Mouse (Mus musculus) left cerebral cortex, postnatal 4 days (tissue): ENCODE results near the gene Gm13278. TPM values are rescaled to one million over a fixed set of nuclear protein-coding genes. Genes with fewer than 3 reads are reported as not detected.
A peak's percentile ranks its signal among the peaks of the same experiment; 100 is the strongest.
"Not testable (repeated sequence)": the region's sequence is repeated elsewhere in the genome, so short reads cannot be mapped to it uniquely, and the experiment has no call there.

Experiments
- DNase-seq: peaks from one replicate; pipeline ENCODE4 v3.0.0-alpha.2; 2022
- intact Hi-C: fragments of 180-260 bp; cut with DNase I; formaldehyde crosslinking; loops from one replicate; pipeline ENCODE4 v1.15.1; 2025
- total RNA-seq, 2 experiments: library from RNA; stranded (reverse); gene quantifications; 2 replicates each; pipeline ENCODE4 v1.2.3; 2021

Gm13278 gene
- total RNA-seq, 2 experiments from 2014 or later, result not detected

DNA sequence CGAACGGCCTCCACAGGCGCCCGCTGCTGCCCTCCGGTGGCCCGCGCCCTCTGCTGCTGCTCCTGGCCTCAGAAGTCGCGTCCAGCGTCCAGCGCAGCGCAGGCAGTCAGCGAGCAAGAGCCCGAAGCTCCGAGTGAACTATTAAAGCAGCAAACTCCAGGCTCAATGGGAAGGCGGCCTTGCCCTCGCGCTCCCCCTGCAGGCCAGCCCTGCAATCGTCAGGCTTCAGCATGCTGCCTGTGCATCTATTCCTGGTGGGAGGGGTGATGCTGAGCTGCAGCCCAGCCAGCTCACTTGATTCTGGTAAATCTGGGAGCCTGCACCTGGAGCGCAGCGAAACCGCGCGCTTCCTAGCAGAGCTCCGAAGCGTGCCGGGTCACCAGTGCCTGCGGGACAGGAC, 2.9 kb upstream of the Gm13278 start, which contains the start of gene Gm13277:
Gm13277 (plus strand) TSS at position 231 of the 400 bp plus-strand sequence.
- intact Hi-C loops, result not testable (repeated sequence)
- peak; percentile 66 for DNase-seq

DNA sequence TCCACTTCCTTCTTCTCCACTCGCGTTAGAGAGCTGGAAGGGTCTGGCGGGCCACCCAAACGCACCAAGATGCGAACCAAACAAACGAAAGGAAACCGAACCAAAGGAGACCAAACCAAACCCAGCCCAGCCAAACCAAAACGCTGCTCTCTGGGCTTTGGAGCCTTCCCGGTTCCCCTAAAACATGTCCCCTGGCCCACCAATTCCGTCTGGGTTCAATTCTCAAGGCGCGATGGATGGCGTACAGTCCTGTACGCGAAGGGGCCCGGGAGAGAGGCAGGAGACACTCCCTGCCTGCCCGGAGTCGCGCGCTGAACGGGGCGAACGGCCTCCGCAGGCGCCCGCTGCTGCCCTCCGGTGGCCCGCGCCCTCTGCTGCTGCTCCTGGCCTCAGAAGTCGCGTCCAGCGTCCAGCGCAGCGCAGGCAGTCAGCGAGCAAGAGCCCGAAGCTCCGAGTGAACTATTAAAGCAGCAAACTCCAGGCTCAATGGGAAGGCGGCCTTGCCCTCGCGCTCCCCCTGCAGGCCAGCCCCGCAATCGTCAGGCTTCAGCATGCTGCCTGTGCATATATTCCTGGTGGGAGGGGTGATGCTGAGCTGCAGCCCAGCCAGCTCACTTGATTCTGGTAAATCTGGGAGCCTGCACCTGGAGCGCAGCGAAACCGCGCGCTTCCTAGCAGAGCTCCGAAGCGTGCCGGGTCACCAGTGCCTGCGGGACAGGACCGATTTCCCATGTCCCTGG, 2.8 kb downstream of the Gm13278 start, which contains the start of gene Gm13275:
Gm13275 (plus strand) TSS at position 552 of the 740 bp plus-strand sequence.
- intact Hi-C loops, result not testable (repeated sequence)
- DNase-seq, result peak; percentile 17

DNA sequence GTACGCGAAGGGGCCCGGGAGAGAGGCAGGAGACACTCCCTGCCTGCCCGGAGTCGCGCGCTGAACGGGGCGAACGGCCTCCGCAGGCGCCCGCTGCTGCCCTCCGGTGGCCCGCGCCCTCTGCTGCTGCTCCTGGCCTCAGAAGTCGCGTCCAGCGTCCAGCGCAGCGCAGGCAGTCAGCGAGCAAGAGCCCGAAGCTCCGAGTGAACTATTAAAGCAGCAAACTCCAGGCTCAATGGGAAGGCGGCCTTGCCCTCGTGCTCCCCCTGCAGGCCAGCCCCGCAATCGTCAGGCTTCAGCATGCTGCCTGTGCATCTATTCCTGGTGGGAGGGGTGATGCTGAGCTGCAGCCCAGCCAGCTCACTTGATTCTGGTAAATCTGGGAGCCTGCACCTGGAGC, 5.7 kb downstream of the Gm13278 start, which contains the start of gene Gm13279:
Gm13279 (plus strand) TSS at position 301 of the 400 bp plus-strand sequence.
- intact Hi-C loops, DNase-seq: not testable (repeated sequence)

DNA sequence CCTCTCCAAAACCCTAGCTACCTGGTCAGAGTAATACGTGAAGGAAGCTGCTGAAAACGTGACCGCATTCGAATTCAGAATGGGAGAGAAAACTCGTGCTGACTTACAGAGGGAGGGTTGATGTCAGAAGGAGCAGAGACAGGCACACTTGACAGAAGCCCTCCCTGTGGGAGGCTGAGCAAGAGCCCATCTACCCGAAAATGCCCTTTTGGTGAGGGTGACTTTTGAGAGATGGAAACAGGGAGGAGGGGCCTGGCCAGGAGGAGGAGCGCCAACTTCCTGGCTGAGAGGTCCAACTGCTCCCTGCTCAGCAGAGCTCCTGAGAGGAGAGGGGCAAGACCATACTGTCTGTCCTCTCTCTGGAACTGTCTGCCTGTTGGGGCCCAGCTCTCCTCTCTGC, 8.0 kb downstream of the Gm13278 start, which contains the start of gene Gm13285:
Gm13285 (plus strand) TSS at position 301 of the 400 bp plus-strand sequence.
- intact Hi-C loops, result not testable (repeated sequence)

DNA sequence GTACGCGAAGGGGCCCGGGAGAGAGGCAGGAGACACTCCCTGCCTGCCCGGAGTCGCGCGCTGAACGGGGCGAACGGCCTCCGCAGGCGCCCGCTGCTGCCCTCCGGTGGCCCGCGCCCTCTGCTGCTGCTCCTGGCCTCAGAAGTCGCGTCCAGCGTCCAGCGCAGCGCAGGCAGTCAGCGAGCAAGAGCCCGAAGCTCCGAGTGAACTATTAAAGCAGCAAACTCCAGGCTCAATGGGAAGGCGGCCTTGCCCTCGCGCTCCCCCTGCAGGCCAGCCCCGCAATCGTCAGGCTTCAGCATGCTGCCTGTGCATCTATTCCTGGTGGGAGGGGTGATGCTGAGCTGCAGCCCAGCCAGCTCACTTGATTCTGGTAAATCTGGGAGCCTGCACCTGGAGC, 11.6 kb downstream of the Gm13278 start, which contains the start of gene Gm13287:
Gm13287 (plus strand) TSS at position 301 of the 400 bp plus-strand sequence.
- intact Hi-C loops, DNase-seq: not testable (repeated sequence)

More for the DNA sequence above, 8.0 kb downstream of the Gm13278 start, which contains the start of gene Gm13285:
- not testable (repeated sequence) for DNase-seq

DNA sequence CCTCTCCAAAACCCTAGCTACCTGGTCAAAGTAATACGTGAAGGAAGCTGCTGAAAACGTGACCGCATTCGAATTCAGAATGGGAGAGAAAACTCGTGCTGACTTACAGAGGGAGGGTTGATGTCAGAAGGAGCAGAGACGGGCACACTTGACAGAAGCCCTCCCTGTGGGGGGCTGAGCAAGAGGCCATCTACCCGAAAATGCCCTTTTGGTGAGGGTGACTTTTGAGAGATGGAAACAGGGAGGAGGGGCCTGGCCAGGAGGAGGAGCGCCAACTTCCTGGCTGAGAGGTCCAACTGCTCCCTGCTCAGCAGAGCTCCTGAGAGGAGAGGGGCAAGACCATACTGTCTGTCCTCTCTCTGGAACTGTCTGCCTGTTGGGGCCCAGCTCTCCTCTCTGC, 13.9 kb downstream of the Gm13278 start, which contains the start of gene Gm13288:
Gm13288 (plus strand) TSS at position 301 of the 400 bp plus-strand sequence.
- DNase-seq, intact Hi-C loops: not testable (repeated sequence)

DNA sequence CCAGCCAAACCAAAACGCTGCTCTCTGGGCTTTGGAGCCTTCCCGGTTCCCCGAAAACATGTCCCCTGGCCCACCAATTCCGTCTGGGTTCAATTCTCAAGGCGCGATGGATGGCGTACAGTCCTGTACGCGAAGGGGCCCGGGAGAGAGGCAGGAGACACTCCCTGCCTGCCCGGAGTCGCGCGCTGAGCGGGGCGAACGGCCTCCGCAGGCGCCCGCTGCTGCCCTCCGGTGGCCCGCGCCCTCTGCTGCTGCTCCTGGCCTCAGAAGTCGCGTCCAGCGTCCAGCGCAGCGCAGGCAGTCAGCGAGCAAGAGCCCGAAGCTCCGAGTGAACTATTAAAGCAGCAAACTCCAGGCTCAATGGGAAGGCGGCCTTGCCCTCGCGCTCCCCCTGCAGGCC, 14.4 kb downstream of the Gm13278 start:
- DNase-seq, result peak; percentile 9
- intact Hi-C loops, result not testable (repeated sequence)

DNA sequence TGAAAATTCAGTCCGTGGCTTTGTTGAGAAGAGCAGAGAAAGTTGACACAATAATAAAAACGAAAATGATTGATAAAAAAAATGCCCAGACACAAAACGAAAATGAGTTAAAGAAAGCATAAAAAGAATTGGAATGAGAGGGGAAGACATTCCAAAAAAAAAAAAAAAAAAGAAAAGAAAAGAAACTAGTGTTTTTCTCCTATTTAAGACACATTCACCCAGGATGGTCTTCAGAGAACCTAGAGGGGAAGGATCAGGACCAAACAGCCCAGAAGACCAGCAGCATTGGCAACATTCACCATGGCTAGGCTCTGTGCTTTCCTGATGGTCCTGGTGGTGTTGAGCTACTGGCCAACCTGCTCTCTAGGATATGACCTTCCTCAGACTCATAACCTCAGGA, 24.6 kb downstream of the Gm13278 start, which contains the start of gene Ifna7:
Ifna7 (plus strand) TSS at position 301 of the 400 bp plus-strand sequence.
- no peak for DNase-seq
- intact Hi-C loops, result no loop called here

DNA sequence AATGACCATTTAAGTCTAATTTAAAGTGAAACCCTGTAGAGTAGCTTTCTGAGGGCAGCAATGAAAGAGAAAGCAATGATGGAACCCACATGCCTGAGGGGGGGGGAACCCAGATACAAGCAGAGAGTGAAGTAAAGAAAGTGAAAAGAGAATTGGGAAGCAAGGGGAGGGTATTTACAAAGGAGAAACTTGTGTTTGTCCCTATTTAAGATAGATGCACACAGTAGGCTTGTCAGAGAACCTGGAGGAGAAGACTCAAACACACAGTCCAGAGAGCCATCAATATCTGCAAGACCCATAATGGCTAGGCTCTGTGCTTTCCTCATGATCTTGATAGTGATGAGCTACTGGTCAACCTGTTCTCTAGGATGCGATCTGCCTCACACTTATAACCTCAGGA, 28.3 kb downstream of the Gm13278 start, which contains the start of gene Ifna11:
Ifna11 (plus strand) TSS at position 301 of the 400 bp plus-strand sequence.
- intact Hi-C loops, result no loop called here

DNA sequence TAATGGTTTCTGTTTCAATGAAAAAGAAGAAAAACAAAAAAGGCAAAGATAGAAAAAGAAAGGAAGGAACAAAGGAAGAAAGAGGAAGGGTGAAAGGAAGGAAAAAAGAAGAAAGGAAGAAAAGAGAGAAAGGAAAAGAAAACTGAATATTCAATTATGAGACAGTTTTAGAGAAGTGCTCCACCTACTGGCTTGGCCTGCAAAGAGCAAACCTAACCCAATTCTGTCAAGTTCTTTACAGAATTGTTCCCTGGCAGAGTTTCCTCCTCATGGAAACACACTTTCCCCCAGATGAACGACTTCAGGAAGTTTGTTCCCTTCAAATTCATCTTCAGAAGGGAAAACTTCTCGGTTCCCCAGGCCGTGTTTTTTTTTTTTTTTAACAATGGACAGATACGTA, 31.6 kb downstream of the Gm13278 start:
- peak; percentile 3 for DNase-seq
- intact Hi-C loops, result no loop called here

More for the DNA sequence above, 28.3 kb downstream of the Gm13278 start, which contains the start of gene Ifna11:
- DNase-seq, result no peak

DNA sequence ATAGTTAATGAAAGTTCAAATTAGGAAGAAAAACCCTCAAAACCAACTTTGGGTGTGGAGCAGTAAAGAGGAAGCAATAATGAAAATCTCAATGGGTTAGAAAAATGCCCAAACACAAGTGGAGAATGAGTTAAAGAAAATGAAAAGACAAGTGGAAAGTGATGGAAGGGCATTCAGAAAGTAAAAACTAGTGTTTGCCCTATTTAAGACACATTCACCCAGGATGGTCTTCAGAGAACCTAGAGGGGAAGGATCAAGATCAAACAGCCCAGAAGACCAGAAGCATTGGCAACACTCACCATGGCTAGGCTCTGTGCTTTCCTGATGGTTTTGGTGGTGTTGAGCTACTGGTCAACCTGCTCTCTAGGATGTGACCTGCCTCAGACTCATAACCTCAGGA, 35.8 kb downstream of the Gm13278 start, which contains the start of gene Ifna6:
Ifna6 (plus strand) TSS at position 301 of the 400 bp plus-strand sequence.
- DNase-seq, intact Hi-C loops: not testable (repeated sequence)

DNA sequence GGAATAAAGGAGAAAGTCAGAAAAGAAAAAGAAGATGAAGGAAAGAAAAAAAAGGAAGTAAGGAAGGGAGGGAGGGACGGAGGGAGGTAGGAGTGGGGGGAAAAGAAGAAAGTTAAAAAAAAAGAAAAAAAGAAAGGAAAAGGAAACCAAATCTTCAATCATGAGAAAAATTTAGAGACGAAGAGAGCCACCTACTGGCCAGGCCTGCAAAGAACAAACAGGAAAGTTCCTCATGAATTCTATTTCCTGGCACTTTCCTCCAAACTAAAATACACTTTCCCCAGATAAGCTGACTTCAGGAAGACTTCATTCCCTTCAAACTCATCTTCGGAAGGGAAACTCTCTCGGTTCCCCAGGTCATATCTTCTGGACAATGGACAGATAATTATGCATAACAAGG, 39.2 kb downstream of the Gm13278 start:
- intact Hi-C loops, result no loop called here
- DNase-seq, result peak; percentile 9

DNA sequence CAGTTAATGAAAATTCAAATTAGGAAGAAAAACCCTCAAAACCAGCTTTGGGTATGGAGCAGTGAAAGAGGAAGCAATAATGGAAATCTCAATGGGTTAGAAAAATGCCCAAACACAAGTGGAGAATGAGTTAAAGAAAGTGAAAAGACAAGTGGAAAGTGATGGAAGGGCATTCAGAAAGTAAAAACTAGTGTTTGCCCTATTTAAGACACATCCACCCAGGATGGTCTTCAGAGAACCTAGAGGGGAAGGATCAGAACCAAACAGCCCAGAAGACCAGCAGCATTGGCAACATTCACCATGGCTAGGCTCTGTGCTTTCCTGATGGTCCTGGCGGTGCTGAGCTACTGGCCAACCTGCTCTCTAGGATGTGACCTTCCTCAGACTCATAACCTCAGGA, 43.9 kb downstream of the Gm13278 start, which contains the start of gene Ifna5:
Ifna5 (plus strand) TSS at position 301 of the 400 bp plus-strand sequence.
- intact Hi-C loops, DNase-seq: not testable (repeated sequence)

DNA sequence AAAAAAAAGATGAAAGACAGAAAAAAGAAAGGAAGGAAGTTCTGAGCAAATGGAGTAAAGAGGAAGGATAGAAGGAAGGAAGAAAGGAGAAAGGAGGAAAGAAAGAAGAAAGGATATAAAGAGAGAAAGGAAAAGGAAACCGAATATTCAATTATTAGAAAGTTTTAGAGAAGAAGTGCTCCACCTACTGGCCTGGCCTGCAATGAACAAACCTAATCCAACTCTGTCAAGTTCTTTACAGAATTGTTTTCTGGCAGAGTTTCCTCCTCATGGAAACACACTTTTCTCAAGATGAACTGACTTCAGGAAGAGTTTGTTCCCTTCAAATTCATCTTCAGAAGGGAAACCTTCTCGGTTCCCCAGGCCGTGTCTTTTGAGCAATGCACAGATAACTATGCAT, 47.5 kb downstream of the Gm13278 start:
- intact Hi-C loops, result no loop called here
- no peak for DNase-seq

DNA sequence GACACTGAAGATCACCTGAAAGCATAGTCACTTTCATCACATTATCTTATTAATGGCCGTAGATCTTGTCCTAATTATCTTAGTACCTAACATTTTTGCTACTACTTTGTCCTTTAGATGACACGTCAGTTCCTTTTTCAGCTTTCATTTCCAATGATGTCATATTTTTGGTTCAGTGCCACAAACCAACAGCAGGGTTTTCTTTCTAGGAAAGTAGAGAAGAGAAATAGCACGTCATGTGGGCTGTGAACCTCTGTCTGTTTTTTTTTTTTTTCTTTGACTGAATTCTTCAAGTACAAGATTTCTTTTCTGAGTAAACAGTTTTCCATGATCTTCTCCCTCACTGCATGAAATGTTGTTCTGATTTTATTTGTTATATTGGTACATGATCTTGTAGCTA, 48.7 kb downstream of the Gm13278 start:
- DNase-seq, result no peak
- intact Hi-C loops, result no loop called here

DNA sequence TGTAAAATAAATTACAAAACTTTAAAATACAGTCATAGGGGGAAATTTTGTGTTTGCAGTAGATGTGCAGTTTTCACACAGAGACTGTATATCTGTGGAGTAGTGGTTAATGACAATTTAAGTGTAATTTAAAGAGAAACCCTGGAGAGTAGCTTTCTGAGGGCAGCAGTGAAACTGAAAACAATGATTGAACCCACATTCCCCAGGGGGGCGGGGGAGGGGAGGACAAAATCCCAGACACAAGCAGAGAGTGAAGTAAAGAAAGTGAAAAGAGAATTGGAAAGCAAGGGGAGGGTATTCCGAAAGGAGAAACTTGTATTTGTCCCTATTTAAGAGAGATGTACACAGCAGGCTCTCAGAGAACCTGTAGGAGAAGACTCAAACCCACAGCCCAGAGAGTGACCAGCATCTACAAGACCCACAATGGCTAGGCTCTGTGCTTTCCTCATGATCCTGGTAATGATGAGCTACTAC, 50.1 kb downstream of the Gm13278 start, which contains the start of gene Ifna4:
Ifna4 (plus strand) TSS at position 424 of the 474 bp plus-strand sequence.
- DNase-seq, result no peak
- intact Hi-C loops, result no loop called here

Other genes starting within 250 kb of the Gm13278 start
- gene Ifna15, start 233.3 kb upstream of the Gm13278 start, total RNA-seq, result not detected
- gene Ifna14, start 219.8 kb upstream of the Gm13278 start, total RNA-seq, result not detected
- not detected for gene Ifna9, start 199.2 kb upstream of the Gm13278 start, total RNA-seq
- not detected for gene Ifna12, start 188.2 kb upstream of the Gm13278 start, total RNA-seq
- not detected for gene C87499, start 157.1 kb upstream of the Gm13278 start, total RNA-seq
- gene Ifna13, start 147.1 kb upstream of the Gm13278 start, total RNA-seq, result not detected
- not detected for gene Ifna16, start 114.6 kb upstream of the Gm13278 start, total RNA-seq
- gene Ifna2, start 107.6 kb upstream of the Gm13278 start, total RNA-seq, result not detected
- gene Ifnab, start 100.2 kb upstream of the Gm13278 start, total RNA-seq, result not detected
- 1 to 10 TPM; 1.5 to 1.7 TPM for gene Gm26566, start 69.7 kb upstream of the Gm13278 start, total RNA-seq
- 100 to 1,000 TPM; 105 to 106 TPM for gene Klhl9, start 69.1 kb upstream of the Gm13278 start, total RNA-seq
- gene Gm13271, start 36.7 kb upstream of the Gm13278 start, total RNA-seq, result not detected
- not detected for gene Gm13283, start 31.4 kb upstream of the Gm13278 start, total RNA-seq
- gene Gm13290, start 17.7 kb upstream of the Gm13278 start, total RNA-seq, result not detected
- not detected for gene Gm13289, start 14.6 kb upstream of the Gm13278 start, total RNA-seq
- not detected for gene Gm13272, start 11.7 kb upstream of the Gm13278 start, total RNA-seq
- not detected for gene Ifnz, start 9.4 kb upstream of the Gm13278 start, total RNA-seq
- gene Gm13276, start 5.8 kb upstream of the Gm13278 start, total RNA-seq, result not detected
- not detected for gene Gm13277, start 2.9 kb upstream of the Gm13278 start, total RNA-seq
- gene Gm13275, start 2.9 kb downstream of the Gm13278 start, total RNA-seq, result not detected
- not detected for gene Gm13279, start 5.8 kb downstream of the Gm13278 start, total RNA-seq
- gene Gm13285, start 8.1 kb downstream of the Gm13278 start, total RNA-seq, result under 1 TPM in 1 of 2 experiments, not detected in 1; 0.24 TPM
- gene Gm13287, start 11.7 kb downstream of the Gm13278 start, total RNA-seq, result not detected
- gene Gm13288, start 14.0 kb downstream of the Gm13278 start, total RNA-seq, result not detected
- not detected for gene Ifna7, start 24.7 kb downstream of the Gm13278 start, total RNA-seq
- gene Ifna11, start 28.4 kb downstream of the Gm13278 start, total RNA-seq, result not detected
- gene Ifna6, start 35.9 kb downstream of the Gm13278 start, total RNA-seq, result not detected
- gene Ifna5, start 44.0 kb downstream of the Gm13278 start, total RNA-seq, result not detected
- not detected for gene Ifna4, start 50.3 kb downstream of the Gm13278 start, total RNA-seq
- not detected for gene Ifna1, start 58.5 kb downstream of the Gm13278 start, total RNA-seq
- gene Ifne, start 88.7 kb downstream of the Gm13278 start, total RNA-seq, result not detected